Mouse (Mus musculus) skeletal muscle tissue, postnatal 0 days (tissue): ENCODE data around the gene Gm14419. TPM values are rescaled to one million over a fixed set of nuclear protein-coding genes. Genes with fewer than 3 reads are reported as not detected.

Source experiments
- polyA plus RNA-seq: library from polyadenylated mRNA; unstranded; fragments of >200 nt; fragmentation: Nextera tagmentation; extraction: Ambion mirVana; gene quantifications from 2 replicates; pipeline ENCODE4 v1.2.1, GENCODE M21; 2015

Gene Gm14419
- 5.0 and 5.9 TPM in 2 replicates for polyA plus RNA-seq

GRCm38 (mm10) chr2:177000656-177001055 is at the start of gene Gm14419:
TSS of gene Gm14419 (plus strand) at chr2:177000956.

Other genes with a start within 250 kb of the Gm14419 start
- gene Gm14295, start 202.3 kb upstream of the Gm14419 start, polyA plus RNA-seq: 13.8 and 14.8 TPM in 2 replicates
- gene Gm14408, start 169.8 kb upstream of the Gm14419 start, polyA plus RNA-seq: not detected in 2 replicates
- gene Gm14296, start 73.1 kb upstream of the Gm14419 start, polyA plus RNA-seq: 3.1 and 6.1 TPM in 2 replicates
- not detected in 2 replicates for gene Gm14401, start 73.4 kb downstream of the Gm14419 start, polyA plus RNA-seq
- gene Gm14410, start 205.5 kb downstream of the Gm14419 start, polyA plus RNA-seq: 11.7 and 15.7 TPM in 2 replicates